Mouse (Mus musculus): ENCODE measurements around the gene Tbc1d8b. TPM values are rescaled to one million over a fixed set of nuclear protein-coding genes. Genes with fewer than 3 reads are reported as not detected.

Tbc1d8b gene
- polyA plus RNA-seq, 1 experiment from 2014 or later = 3.7 TPM

GRCm38 (mm10) chrX:139774309-139775083, 89.7 kb downstream of the Tbc1d8b start:
- WGBS = 33% methylated on average over 18 of the region's 18 CpGs
- Histone ChIP-seq H3K4me1 (ENCODE audit: control insufficient read depth, insufficient read depth, low read length) (no peaks in the 10 kb centered on the region), H3K4me2 (replicated peaks; ENCODE audit: low read depth, low read length) (no peak overlapping the region), H3K36me3 (ENCODE audit: control insufficient read depth, insufficient read depth, low read length) (no peaks in the 10 kb centered on the region), H3K4me3 (ENCODE audit: low read depth, low read length) (no peak overlapping the region), H3K9me3 (ENCODE audit: control insufficient read depth, low read depth, low read length) (no peaks in the 10 kb centered on the region), H3K27ac (ENCODE audit: low read length) (no peak overlapping the region), H3K27me3 (ENCODE audit: control insufficient read depth, insufficient read depth, low read length) (no peaks in the 10 kb centered on the region), H3K9ac (replicated peaks; ENCODE audit: low read depth, low read length) (no peak overlapping the region)
- ATAC-seq (ENCODE audit: insufficient number of reproducible peaks, insufficient read depth, low FRiP score, low read depth) = 0 out of 2 replicates have a peak, but pooled peaks have one; percentile 53

- Histone ChIP-seq H3K9ac (replicated peaks; ENCODE audit: low read depth, low read length) (no peak overlapping the region), H3K36me3 (ENCODE audit: control insufficient read depth, insufficient read depth, low read length) (no peaks in the 10 kb centered on the region), H3K27ac (ENCODE audit: low read length) (no peak overlapping the region), H3K4me3 (ENCODE audit: low read depth, low read length) (no peak overlapping the region), H3K4me1 (ENCODE audit: control insufficient read depth, insufficient read depth, low read length) (no peaks in the 10 kb centered on the region), H3K9me3 (ENCODE audit: control insufficient read depth, low read depth, low read length) (no peaks in the 10 kb centered on the region), H3K4me2 (replicated peaks; ENCODE audit: low read depth, low read length) (no peak overlapping the region), H3K27me3 (ENCODE audit: control insufficient read depth, insufficient read depth, low read length) (no peaks in the 10 kb centered on the region)
- 62% methylated on average over 7 of the region's 7 CpGs for WGBS
- ATAC-seq (ENCODE audit: insufficient number of reproducible peaks, insufficient read depth, low FRiP score, low read depth) = no peak
These were observed 90.4 kb downstream of the Tbc1d8b start for GRCm38 (mm10) chrX:139775084-139775612.

GRCm38 (mm10) chrX:139777357-139777756, 92.6 kb downstream of the Tbc1d8b start:
- Histone ChIP-seq H3K36me3 (ENCODE audit: control insufficient read depth, insufficient read depth, low read length) (no peaks in the 10 kb centered on the region), H3K9ac (replicated peaks; ENCODE audit: low read depth, low read length) (no peak overlapping the region), H3K4me1 (ENCODE audit: control insufficient read depth, insufficient read depth, low read length) (no peaks in the 10 kb centered on the region), H3K4me3 (ENCODE audit: low read depth, low read length) (no peak overlapping the region), H3K27me3 (ENCODE audit: control insufficient read depth, insufficient read depth, low read length) (no peaks in the 10 kb centered on the region), H3K4me2 (replicated peaks; ENCODE audit: low read depth, low read length) (no peak overlapping the region), H3K27ac (ENCODE audit: low read length) (no peak overlapping the region), H3K9me3 (ENCODE audit: control insufficient read depth, low read depth, low read length) (no peaks in the 10 kb centered on the region)
- 49% methylated on average over 4 of the region's 4 CpGs for WGBS
- ATAC-seq (ENCODE audit: insufficient number of reproducible peaks, insufficient read depth, low FRiP score, low read depth) = no peak

GRCm38 (mm10) chrX:139778886-139779285, 94.1 kb downstream of the Tbc1d8b start:
- 58% methylated on average over 1 of the region's 1 CpGs for WGBS
- H3K27me3 ChIP-seq (ENCODE audit: control insufficient read depth, insufficient read depth, low read length) = no peaks in the 10 kb centered on the region
- H3K9ac ChIP-seq (replicated peaks; ENCODE audit: low read depth, low read length) = no peak overlapping the region

GRCm38 (mm10) chrX:139779401-139779800, 94.6 kb downstream of the Tbc1d8b start:
- no peak overlapping the region for H3K4me2 ChIP-seq (replicated peaks; ENCODE audit: low read depth, low read length)
- 69% methylated on average over 5 of the region's 5 CpGs for WGBS
- no peak overlapping the region for H3K9ac ChIP-seq (replicated peaks; ENCODE audit: low read depth, low read length)
- no peaks in the 10 kb centered on the region for H3K27me3 ChIP-seq (ENCODE audit: control insufficient read depth, insufficient read depth, low read length)
- H3K9me3 ChIP-seq (ENCODE audit: control insufficient read depth, low read depth, low read length) = no peaks in the 10 kb centered on the region
- no peaks in the 10 kb centered on the region for H3K36me3 ChIP-seq (ENCODE audit: control insufficient read depth, insufficient read depth, low read length)
- no peak overlapping the region for H3K27ac ChIP-seq (ENCODE audit: low read length)
- H3K4me3 ChIP-seq (ENCODE audit: low read depth, low read length) = no peak overlapping the region
- no peak for ATAC-seq (ENCODE audit: insufficient number of reproducible peaks, insufficient read depth, low FRiP score, low read depth)
- no peaks in the 10 kb centered on the region for H3K4me1 ChIP-seq (ENCODE audit: control insufficient read depth, insufficient read depth, low read length)

More at GRCm38 (mm10) chrX:139778886-139779285, 94.1 kb downstream of the Tbc1d8b start:
- H3K4me3 ChIP-seq (ENCODE audit: low read depth, low read length) = no peak overlapping the region
- no peaks in the 10 kb centered on the region for H3K36me3 ChIP-seq (ENCODE audit: control insufficient read depth, insufficient read depth, low read length)
- no peaks in the 10 kb centered on the region for H3K4me1 ChIP-seq (ENCODE audit: control insufficient read depth, insufficient read depth, low read length)
- no peak overlapping the region for H3K27ac ChIP-seq (ENCODE audit: low read length)
- ATAC-seq (ENCODE audit: insufficient number of reproducible peaks, insufficient read depth, low FRiP score, low read depth) = no peak
- no peaks in the 10 kb centered on the region for H3K9me3 ChIP-seq (ENCODE audit: control insufficient read depth, low read depth, low read length)
- no peak overlapping the region for H3K4me2 ChIP-seq (replicated peaks; ENCODE audit: low read depth, low read length)

GRCm38 (mm10) chrX:139780988-139781387, 96.2 kb downstream of the Tbc1d8b start:
- H3K9ac ChIP-seq (replicated peaks; ENCODE audit: low read depth, low read length) = no peak overlapping the region
- H3K4me3 ChIP-seq (ENCODE audit: low read depth, low read length) = no peak overlapping the region
- H3K27ac ChIP-seq (ENCODE audit: low read length) = no peak overlapping the region
- H3K4me2 ChIP-seq (replicated peaks; ENCODE audit: low read depth, low read length) = no peak overlapping the region
- no peaks in the 10 kb centered on the region for H3K36me3 ChIP-seq (ENCODE audit: control insufficient read depth, insufficient read depth, low read length)
- WGBS = 33% methylated on average over 3 of the region's 3 CpGs
- no peaks in the 10 kb centered on the region for H3K4me1 ChIP-seq (ENCODE audit: control insufficient read depth, insufficient read depth, low read length)
- H3K9me3 ChIP-seq (ENCODE audit: control insufficient read depth, low read depth, low read length) = no peaks in the 10 kb centered on the region
- H3K27me3 ChIP-seq (ENCODE audit: control insufficient read depth, insufficient read depth, low read length) = no peaks in the 10 kb centered on the region
- ATAC-seq (ENCODE audit: insufficient number of reproducible peaks, insufficient read depth, low FRiP score, low read depth) = no peak

GRCm38 (mm10) chrX:139781563-139781962, 96.8 kb downstream of the Tbc1d8b start:
- no peaks in the 10 kb centered on the region for H3K27me3 ChIP-seq (ENCODE audit: control insufficient read depth, insufficient read depth, low read length)

GRCm38 (mm10) chrX:139782278-139783044, 97.7 kb downstream of the Tbc1d8b start, which contains the start of gene Ripply1:
Gene Ripply1, minus strand, starts transcription at chrX:139782353.
- 52% methylated on average over 6 of the region's 6 CpGs for WGBS
- Histone ChIP-seq H3K4me1 (ENCODE audit: control insufficient read depth, insufficient read depth, low read length) (no peaks in the 10 kb centered on the region), H3K4me3 (ENCODE audit: low read depth, low read length) (no peak within 1 kb of the TSS), H3K9ac (replicated peaks; ENCODE audit: low read depth, low read length) (no peak within 1 kb of the TSS), H3K4me2 (replicated peaks; ENCODE audit: low read depth, low read length) (no peak within 1 kb of the TSS), H3K27ac (ENCODE audit: low read length) (no peak within 1 kb of the TSS), H3K9me3 (ENCODE audit: control insufficient read depth, low read depth, low read length) (no peaks in the 10 kb centered on the region), H3K36me3 (ENCODE audit: control insufficient read depth, insufficient read depth, low read length) (no peaks in the 10 kb centered on the region), H3K27me3 (ENCODE audit: control insufficient read depth, insufficient read depth, low read length) (no peaks in the 10 kb centered on the region)
- no peak for ATAC-seq (ENCODE audit: insufficient number of reproducible peaks, insufficient read depth, low FRiP score, low read depth)

More at GRCm38 (mm10) chrX:139781563-139781962, 96.8 kb downstream of the Tbc1d8b start:
- no peaks in the 10 kb centered on the region for H3K4me1 ChIP-seq (ENCODE audit: control insufficient read depth, insufficient read depth, low read length)
- H3K27ac ChIP-seq (ENCODE audit: low read length) = no peak overlapping the region
- no peak for ATAC-seq (ENCODE audit: insufficient number of reproducible peaks, insufficient read depth, low FRiP score, low read depth)
- H3K9me3 ChIP-seq (ENCODE audit: control insufficient read depth, low read depth, low read length) = no peaks in the 10 kb centered on the region
- no peak overlapping the region for H3K4me2 ChIP-seq (replicated peaks; ENCODE audit: low read depth, low read length)
- no peak overlapping the region for H3K4me3 ChIP-seq (ENCODE audit: low read depth, low read length)
- no peak overlapping the region for H3K9ac ChIP-seq (replicated peaks; ENCODE audit: low read depth, low read length)
- H3K36me3 ChIP-seq (ENCODE audit: control insufficient read depth, insufficient read depth, low read length) = no peaks in the 10 kb centered on the region
- WGBS = 76% methylated on average over 4 of the region's 4 CpGs

Measured in stomach, embryonic 14.5 days (tissue).